Mouse (Mus musculus): ENCODE data around the gene Cdk2.
A peak's percentile ranks its signal among the peaks of the same experiment; 100 is the strongest.

Gene Cdk2

DNA sequence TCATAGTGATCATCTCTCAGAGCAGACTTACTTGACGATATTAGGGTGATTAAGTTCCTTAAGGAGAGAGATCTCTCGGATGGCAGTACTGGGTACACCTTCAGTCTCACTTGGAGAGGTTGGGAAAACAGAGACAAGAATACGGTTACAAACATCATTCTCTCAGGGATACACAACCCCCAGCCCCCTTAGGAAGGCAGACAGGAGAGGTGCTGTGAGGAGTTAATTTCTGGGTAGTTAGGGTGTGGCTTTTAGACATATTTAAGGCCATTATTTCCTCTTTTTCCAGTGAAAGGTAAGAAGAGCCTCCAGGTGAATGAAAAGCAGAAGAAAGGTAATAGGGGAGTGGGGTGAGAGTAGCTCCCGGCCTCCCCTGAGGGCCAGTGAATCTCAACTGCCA is 936 bp downstream of the Cdk2 start, which contains the start of gene Pmel:
TSS of gene Pmel (plus strand) at position 301 of the 400 bp plus-strand sequence.
- DNase-seq (ENCODE audit: inconsistent ontology term), result no peak

DNA sequence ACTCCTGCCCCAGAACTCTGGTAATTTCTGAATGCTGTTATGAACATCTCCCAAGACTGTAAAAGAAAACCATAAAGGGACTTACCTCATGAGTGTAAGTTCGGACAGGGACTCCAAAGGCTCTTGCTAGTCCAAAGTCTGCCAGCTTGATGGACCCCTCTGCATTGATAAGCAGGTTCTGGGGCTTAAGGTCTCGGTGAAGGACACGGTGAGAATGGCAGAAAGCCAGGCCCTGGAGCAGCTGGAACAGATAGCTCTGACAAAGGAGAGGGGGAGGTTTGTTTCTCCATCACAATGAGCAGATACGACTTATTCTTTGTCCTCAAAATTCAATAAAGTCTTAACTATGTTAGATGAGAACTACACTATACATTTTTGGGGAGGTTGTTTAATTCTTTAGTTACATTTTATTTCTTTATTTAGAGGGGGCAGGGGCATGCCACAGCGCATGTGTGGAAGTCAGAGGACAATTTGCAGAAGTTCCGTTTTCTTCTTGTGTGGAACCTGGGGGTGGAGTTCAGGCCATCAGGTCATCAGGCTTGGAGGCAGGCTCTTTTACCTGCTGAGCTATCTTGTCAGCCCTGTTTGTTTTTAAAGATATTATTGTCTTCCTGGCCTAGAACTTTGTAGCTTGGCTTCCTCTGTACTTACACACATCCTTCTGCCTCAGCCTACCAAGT is 2.4 kb downstream of the Cdk2 start:
- DNase-seq (ENCODE audit: inconsistent ontology term), result no peak

DNA sequence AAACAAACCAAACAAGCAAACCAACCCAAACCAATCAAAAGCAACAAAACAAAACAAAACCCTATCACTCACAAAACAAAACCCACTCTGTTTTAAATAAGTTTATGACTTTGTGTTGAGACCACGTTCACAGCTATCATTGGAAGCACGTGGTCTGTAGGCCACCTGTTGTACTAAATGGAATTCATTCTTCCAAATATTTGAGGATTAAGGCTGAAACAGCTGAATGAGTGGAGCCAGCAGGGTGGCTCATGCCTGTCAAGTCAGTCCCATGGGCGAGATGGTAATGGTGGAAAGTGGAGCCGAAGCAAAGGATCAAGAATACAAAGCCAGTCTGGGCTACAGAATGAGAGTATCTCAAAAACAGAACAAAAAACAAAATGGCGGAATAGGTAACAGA is 4.1 kb downstream of the Cdk2 start:
- no peak for DNase-seq (ENCODE audit: inconsistent ontology term)

DNA sequence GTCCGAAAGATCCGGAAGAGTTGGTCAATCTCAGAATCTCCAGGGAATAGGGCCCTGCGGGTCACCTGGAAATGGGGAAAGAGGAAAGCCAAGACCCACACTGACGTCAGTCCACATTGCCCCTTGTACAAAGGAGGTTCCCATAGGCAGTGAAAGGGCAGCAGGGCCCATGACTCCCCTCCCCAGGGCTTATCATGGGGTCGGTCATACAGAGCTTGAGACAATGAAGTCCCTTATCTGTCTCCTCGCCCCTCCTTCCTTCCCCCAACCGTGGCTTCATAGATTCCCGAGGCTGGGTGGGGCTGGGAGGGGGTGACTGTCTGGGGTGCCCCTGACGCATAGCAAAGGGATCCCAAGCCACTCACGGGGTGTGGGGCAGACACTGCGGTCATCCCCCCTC is 5.2 kb downstream of the Cdk2 start:
- no peak for DNase-seq (ENCODE audit: inconsistent ontology term)

DNA sequence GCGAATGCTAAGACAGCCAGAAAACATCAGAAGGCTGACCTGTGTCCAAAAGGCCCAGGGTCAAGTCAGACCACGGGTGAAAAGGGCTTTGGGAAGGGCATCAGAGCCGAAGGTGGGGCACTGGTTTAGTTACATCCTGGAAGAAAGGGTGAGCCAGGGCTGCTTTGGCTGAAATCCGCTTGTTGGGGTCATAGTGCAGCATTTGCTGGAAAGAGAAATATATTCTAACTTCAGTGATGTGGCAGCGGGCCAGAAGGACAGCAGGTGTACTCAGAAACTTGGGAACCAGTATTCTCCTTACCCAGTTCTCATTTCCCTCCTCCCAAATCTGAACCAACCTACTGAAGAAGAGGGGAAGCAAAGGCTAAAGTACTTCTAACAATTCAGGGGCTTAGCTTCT is 5.8 kb downstream of the Cdk2 start:
- no peak for DNase-seq (ENCODE audit: inconsistent ontology term)

DNA sequence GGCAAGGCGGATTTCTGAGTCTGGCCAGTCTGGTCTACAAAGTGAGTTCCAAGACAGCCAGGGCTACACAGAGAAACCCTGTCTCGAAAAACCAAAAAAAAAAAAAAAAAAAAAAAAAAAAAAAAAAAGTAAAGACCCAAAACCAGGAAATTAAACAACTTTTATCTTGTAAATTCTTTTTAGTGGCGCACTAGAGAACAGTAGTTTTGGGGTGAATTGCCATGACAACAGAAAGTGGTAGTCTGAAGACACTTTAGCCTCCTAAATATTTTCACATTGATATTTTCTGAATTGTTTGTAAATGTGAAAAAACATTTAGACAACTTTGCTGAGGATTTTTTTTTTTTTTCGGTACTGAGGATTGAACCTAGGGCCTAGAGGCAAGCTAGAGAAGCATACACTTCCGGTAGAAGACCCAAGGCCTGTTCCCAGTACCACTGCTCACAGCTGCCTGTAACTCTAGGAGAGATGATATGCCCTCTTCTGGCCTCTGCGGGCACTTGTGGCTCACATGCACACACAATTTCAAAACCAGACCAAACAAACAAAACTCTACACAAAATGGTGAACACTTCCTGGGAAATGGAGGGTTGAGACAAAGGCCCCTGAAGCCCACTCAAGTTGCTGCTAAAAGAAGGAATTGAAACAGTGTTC is 7.6 kb downstream of the Cdk2 start:
- no peak for DNase-seq (ENCODE audit: inconsistent ontology term)

DNA sequence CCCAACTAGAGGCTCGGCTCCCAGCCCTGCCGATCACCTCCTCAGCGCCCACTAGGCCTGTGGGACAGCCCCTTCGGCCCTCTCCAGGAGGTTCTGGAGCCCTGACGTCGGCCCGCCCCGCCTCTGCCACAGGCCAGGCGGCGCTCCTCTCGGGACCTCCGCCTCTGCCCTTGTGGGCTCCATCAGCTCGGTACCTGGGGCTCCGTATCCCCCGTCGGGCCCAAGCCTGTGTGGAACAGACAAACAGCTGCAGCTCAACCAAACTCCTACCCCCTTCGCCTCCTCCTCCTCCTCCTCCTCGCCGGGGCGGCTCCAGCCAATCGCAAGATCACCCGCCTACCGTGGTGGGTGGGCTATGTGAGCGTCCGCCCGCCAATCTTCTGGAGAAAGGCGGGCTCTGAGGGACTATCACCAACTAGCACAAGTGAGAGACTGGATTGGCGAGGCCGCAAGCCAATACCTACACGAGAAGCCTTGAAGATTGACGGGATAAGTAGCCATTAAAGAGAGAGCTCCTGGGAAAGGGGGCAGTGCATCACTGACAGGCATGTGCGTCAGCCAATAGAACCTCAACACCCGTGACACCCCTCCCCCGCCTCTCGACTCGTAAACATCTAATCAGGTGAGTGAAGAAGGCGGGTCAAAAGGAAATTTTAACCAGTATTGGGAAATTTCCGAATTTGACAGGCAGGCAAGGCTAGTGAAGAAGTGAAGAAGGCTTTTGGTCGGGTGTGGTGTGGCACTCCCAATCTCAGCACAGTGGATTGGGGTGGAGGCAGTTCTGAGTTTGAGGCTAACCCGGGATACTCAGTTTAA is 8.6 kb downstream of the Cdk2 start, which contains the start of gene Rab5b:
TSS of gene Rab5b (minus strand) at position 273 of the 816 bp plus-strand sequence.
- DNase-seq (ENCODE audit: inconsistent ontology term), result peak; percentile 100

DNA sequence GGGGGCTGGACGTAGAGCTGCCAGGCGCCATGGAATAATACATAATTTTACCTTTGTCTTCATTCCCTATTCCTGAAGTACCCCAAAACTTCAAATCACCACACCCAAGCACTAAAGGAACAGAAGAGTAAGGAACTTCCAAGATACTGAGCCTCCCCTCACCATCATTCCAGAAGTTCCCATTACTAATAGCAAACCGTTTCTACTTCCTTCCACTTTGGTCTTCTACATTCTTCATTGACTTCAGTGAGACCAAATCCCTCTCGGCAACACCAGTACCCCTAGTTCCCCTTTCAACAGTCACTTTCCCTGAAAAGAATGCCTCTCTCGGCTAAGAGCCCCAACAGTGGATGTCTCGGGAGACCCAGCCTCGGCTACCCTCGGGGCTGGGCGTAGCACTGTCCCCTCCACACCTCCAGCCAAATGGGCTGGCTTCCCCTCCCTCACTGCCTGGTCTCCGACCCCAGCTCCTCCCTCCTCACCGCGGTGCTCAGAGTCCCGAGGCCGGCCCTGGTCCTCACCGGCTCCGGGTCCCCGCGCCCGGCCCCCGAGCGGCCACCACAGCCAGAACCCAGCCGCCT is 9.3 kb downstream of the Cdk2 start:
- no peak for DNase-seq (ENCODE audit: inconsistent ontology term)

DNA sequence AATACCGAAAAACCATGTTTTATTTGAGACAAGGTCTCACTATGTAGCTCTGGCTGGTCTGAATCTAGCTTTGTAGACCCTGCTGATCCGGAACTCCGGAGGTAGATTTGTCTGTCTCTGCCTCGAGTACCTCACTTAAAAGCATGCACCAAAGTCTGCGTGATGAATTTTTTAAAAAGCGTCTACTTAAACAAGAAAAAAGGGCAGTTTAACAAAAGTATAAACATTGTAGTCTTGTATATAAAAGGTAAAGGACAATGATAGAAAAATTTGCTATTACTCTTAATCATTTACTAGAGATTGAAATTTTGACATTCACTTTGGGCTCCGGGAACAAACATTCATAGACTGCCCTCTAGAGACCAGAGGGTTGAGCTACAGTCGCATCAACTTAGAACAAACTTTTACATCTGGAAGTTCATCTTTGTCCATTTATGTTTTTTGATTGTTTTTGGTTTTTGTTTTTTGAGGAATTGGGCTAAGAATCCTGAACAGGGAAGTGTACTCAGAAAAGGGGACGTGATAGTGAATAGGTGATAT is 30.3 kb downstream of the Cdk2 start:
- DNase-seq (ENCODE audit: inconsistent ontology term), result peak; percentile 41

DNA sequence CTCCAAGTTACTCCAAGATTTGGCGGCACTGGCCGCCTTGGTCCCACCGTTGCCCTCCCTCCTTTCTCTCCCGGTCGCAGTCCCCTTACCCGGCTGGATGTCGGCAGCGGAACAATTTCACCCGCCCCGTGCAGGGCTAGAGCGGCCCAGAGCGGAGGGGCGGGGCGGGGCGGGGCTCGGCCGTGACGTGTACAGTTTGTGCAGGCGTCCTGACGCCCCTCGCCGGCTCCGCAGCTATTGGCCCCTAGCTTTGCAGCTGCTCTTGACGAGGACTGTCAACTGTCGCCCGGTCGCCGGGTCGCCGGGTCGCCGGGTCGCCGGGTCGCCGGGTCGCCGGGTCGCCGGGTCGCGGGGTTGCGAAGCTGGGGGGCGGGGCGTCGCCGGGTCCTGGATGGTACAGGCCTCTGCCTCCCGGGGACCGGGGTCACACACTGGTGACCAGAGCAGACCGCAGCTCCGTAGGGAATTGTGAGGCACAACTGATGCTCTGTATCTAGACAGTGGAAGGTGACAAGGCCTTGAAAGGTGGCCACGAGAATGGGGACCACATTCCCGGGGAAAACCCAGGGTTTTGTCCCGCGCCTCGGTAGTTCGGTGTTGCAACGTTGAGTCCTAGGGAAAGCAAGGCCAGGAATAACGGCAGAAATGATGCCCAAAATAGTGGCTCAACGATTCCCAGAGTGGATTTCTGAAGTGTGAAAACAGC is 30.9 kb downstream of the Cdk2 start, which contains the start of gene Suox:
TSS of gene Suox (minus strand) at position 311 of the 706 bp plus-strand sequence.
- peak; percentile 92 for DNase-seq (ENCODE audit: inconsistent ontology term)

DNA sequence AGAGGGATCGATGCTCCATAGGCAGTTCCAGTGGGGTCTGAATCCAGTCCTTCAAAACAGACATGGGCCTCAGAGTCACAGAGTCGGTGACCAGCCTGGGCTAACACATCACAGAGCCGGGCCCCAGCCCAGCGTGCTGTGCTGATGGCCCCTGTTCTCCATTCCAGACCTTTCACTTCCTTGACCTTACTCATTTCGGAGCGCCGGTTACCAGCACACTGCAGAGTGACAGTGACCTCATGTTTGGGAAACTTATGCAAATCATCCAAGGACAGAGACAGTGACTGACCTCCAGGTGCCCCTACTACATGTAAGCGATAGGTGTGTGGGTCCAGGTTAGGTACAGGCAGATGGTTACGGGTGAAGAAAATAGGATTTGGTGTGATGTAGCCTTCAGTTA is 33.7 kb downstream of the Cdk2 start:
- no peak for DNase-seq (ENCODE audit: inconsistent ontology term)

DNA sequence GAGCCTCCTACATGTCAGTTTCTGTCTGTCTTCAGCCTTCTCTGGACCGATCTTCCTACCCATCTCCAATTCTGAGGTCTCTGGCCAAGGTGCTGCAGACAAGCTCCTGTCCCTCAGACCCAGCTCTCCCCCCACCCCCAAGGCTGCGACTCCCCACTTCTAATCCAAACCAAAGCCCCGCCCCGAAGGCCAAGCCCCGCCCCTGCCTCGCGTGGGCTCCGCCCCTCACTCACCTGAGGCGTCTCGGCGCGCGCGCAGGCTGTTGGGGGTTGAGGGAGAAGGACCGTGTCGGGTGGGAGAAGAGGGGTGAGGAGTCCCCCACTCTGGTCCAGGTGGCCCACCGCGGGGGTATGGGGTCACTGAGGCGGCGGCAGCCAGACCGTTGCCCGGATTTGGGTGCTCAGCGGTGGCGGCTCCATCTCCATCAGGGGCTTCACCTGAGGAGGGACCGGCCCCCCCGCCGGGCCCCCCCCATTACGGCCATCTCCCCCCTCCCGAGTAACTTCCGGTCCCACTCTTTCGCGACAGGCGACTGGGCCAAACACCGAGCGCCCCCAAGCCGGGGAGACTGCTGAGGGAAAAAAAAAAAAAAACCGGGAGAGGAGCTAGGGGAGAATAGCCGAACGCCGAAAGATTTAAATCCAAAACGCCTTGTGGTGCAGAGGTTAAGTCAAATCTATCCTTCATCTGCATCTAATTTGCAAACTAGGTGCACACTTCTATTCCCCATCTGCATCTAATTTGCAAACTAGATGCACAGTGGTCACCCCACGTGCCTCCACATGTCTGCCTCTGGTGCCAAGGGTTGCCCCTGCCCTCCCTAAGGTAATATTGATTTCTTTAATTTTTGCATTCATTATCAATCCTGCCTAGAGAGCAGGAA is 35.8 kb downstream of the Cdk2 start:
- DNase-seq (ENCODE audit: inconsistent ontology term), result peak; percentile 66

DNA sequence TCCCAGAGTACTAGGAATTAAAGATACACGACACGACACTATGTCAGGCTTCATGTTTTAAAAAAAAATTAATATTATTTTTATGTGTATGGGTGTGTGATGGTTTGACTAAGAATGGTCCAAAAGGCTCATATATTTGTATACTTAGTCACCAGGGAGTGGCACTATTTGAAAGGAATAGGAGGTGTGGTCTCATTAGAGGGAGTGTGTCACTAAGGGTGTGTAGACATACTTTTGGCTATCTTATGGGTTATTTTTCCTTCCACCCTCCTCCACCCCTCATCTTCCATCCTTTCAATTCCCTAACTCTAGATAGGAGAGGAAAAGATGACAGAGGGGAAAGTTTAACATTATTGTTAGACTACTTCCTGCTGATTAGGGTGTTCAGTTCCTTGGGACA is 39.0 kb downstream of the Cdk2 start:
- DNase-seq (ENCODE audit: inconsistent ontology term), result no peak

DNA sequence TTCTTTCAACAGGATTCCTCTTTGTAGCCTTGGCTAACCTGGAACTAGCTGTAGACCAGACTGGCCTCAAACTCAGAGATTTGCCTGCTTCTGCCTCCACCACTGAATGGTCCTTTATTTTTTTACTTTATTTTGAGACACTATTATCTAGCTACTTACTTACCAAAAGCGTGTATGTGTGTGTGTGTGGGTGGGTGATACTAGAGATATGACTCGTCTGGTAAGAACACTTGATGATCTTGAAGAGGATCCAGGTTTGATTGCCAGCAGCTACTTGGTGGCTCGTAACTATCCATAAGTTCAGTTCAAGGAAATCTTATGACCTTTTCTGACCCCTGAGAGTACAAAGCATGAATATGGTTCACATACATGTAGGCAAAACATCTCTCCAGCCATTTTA is 39.5 kb downstream of the Cdk2 start:
- DNase-seq (ENCODE audit: inconsistent ontology term), result no peak

DNA sequence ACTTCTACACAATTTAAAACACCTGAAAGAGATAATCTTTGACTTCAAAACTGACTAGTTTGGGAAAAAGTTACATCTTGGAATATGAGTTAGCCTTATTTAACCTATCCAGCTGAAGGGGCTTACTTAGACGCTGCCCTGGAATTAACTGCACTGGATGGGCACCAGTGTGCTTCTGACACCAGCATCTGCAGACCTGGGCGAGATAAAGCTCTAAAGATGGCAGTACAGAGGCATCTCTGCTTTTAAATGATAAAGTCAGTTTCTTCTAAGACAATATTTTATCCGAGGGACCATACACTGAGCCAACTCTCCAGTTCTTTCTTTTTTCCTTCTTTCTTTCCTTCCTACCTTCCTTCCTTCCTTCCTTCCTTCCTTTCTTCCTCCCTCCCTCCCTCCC is 40.0 kb downstream of the Cdk2 start:
- DNase-seq (ENCODE audit: inconsistent ontology term), result no peak

DNA sequence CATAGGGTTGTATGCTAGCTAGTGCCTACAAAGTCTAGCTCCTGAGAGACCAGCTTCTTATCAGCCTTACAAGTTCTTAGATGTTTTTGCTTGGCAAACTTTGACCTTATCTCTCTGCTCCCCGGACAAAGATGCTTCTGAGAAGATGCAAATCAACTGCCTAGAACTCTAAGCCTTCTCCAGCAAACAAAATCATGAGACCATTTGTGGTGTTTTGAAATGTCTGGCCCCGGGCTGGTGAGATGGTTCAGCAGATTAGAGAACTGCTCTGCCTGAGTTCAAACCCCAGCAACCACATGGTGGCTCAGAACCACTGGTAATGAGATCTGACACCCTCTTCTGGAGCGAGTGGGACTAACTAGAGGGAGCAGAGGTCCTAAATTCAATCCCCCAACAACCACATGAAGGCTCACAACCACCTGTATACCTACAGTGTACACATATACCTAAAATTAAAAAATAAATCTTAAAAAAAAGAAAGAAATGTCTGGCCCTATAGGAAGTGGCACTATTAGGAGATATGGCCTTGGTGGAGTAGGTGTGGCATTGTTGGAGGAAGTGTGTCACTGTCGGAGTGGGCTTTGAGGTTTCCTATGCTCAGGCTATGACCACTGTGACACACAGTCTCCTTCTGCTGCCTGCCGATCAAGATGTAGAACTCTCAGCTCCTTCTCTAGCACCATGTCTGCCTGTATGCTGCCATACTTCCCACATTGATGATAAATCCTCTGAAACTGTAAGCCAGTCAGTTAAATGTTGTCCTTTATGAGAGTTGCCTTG is 41.2 kb downstream of the Cdk2 start:
- no peak for DNase-seq (ENCODE audit: inconsistent ontology term)

DNA sequence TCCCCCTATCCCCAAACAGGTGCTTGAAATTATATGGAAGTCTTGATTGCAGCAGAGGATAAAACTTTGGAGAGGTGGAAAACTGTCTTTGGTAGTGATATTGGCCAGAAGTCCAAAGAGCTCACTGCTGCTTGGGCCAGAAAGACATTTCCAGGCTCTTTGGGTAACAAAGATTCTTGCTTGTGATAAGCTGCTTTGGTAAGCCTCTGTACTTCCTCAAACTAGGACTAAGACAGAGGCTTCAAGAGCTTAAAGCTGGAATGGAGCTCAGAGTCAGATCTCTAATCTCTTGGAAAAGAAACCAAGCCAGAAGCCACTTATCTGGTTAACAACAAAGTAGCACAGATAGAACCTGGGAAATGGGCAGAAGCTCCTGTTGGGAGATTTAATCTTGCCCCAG is 42.4 kb downstream of the Cdk2 start:
- no peak for DNase-seq (ENCODE audit: inconsistent ontology term)

DNA sequence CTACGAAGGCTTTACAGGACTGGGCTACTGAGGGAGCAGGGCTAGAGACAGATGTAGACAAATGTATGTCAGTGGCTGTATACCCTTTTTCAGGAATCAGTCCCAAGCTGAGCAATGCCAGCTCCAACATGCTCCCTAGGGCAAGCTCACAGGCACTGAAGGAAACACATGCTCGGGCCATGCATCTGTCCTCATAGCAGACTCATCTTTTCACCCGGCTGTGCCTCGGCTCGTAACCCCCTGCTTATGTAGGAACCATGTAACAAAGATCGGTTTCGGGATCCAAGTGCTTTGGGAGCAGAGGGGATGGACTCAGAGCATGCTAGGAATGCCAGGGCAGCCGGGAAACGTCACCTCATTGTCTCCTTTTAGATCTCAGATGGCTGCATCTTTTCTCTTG is 45.3 kb downstream of the Cdk2 start:
- DNase-seq (ENCODE audit: inconsistent ontology term), result peak; percentile 60

DNA sequence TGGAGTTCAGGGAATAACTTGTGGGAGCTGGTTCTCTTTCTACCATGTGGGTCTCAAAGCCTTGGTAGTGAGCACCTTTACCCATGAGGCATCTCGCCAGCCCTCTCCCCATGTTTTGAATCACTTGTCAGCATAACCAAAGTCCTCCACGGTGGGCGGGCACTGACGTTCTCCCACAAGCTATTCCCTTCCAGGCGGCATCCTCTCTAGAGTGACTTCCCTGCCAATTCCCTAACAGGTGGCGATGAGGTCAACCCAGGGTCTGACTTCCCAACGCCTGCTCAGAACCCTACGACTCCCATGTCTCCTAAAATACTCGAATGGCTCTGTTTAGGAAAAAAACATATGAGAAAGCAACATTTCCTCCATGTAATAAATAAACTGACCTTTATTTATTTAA is 47.0 kb downstream of the Cdk2 start:
- no peak for DNase-seq (ENCODE audit: inconsistent ontology term)

DNA sequence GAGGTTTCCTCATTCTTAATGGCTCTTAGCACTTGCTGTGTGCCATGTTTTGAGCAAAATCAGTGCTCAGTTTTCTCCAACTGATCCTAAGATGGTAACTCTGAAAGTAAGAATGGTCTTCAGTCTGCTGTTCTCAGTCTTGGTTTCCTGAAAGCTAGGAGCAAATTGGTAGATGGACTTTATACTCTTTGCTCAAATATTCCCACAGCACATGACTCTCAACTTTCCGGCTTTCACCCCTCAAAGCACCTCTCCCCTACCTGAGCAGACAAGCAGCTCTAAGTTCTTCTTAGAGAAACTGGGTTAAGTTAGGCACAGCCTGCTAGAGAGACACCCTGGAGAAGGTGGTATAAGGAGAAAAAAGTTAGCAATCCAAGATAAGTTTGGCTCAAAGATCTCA is 48.1 kb downstream of the Cdk2 start:
- no peak for DNase-seq (ENCODE audit: inconsistent ontology term)
